Mouse (Mus musculus) urinary bladder, adult 2 months (tissue): ENCODE data around the gene Antxr1. TPM values are rescaled to one million over a fixed set of nuclear protein-coding genes. Genes with fewer than 3 reads are reported as not detected.

Source experiments
- DNase-seq: peaks from one replicate; pipeline ENCODE4 v3.0.0; 2022; ENCODE audit warnings: low spot score
- polyA plus RNA-seq: library from polyadenylated mRNA; depleted of rRNA; stranded (reverse); fragments of >200 nt; gene quantifications from 2 replicates; pipeline ENCODE4 v1.2.3, GENCODE M21; 2012

The Antxr1 gene
- polyA plus RNA-seq, 1 experiment: 28.5 TPM

DNA sequence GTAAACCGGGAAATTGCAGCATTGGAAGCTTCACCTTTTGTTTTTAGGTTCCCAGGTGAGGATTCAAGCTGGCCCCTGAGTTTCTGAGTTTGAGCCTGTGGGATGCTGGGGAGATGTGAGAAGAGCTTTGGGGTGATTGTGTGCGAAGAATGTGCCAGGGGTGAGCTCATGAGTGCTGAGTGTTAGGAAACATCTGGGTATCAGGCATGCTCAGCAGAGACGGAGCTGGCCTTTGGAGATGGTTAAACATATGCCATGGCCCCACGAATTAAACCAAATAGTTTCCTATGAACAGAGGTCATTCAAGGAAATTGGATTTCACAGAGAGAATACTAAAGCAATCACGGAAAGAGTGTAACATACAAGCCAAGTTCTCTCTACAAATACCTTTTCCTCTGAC lies 193.4 kb downstream of the Antxr1 start:
- no peak for DNase-seq

DNA sequence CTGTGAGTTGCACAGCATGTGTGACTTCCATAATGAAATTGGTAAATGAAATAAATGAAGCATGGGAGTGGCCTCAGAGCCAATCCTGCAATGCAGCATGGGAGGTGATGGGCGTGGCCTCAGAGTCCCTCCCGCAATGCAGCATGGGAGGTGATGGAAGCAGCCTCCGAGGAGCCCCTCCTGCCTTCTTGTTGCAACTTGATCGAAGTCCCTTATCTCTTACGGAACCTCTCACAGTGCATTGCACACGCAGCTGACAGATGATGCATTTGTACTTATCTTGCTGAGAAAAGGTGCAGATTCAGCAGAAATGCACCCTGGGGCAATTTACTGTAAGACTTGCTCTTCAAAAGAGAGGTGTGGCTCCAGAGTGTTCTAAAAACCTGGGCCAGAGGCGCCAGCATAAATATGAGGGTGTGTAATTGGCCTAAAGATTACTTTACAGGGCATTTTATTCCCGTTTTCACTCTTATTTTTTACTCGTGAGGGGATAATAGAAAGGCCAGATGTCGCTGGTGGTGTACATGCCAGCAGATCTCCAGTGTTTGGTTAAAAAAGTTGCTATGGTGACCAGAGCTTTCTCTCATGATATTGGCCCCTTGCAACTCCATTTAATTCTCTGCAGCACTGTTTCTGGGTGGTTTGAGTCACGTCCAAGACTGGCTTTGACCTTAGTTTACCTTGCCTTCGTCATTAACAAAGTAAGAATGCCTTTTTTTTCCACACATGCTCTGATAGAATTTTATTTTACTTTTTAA lies 195.6 kb downstream of the Antxr1 start:
- no peak for DNase-seq

DNA sequence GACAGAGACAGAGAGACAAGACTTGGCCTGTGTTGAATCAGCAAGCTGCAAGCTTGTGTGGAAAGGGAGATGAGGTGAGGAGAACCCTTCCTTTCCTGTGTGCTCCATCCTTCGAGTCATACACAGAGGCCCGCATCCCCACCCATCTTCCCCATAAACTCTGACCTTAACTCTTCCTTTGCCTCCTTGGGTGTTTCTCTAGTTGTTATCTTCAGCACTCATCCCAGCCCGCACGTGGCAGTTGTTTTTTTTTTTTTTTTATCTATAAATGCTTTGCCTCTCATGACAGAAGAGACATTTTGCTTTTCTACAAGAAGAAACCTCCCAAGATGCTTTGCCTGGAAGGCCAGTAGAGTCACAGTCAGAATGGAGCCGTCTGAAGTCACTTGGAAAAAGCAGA lies 197.1 kb downstream of the Antxr1 start:
- DNase-seq: no peak

DNA sequence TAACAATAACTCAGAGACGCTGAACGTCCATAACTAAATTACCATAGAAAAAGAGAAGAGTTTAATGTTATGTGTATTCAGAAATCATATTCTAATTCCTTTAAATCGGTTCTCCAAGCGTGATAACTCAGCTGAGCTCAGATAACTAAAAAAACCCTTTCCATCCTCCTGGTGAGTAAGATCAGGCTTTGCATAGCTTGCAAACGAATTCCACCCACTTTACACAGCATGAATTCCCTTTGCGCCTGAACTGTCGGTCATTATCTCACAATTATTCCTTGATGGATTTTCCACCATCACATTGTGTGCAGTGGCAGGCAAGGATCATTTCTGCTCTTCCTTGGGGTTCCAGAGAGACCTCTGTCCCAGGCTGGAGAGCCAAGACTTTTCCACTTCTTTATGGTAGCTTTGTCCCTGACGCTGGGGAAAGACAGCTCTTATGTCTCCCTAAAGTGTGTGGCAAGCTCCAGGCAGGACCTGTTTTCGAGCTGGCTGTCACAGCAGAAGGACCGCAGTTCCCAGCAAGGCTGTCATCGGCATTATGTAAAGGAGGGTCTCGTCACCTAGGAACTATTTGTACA lies 201.6 kb downstream of the Antxr1 start:
- no peak for DNase-seq

GRCm38 (mm10) chr6:87133520-87133919 lies 202.1 kb downstream of the Antxr1 start:
- no peak for DNase-seq

DNA sequence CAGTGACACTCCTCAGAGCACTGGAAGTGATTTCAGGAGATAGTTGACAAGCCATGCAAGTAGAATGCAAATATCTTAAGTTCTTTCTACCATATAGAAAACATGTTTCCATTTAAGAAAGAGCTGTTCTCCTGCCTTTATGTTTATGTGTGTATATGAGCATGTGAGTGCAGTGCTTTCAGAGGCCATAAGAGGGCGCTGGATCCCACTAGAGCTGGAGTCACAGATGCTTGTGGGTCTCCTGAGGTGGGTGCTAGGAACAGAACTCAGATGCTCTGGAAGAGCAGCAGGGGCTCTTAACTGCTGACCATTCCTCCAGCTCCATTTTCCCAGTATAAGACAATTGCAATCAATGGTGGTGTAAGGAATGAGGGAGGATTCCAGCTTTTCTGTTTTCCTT lies 204.5 kb downstream of the Antxr1 start:
- DNase-seq: no peak

DNA sequence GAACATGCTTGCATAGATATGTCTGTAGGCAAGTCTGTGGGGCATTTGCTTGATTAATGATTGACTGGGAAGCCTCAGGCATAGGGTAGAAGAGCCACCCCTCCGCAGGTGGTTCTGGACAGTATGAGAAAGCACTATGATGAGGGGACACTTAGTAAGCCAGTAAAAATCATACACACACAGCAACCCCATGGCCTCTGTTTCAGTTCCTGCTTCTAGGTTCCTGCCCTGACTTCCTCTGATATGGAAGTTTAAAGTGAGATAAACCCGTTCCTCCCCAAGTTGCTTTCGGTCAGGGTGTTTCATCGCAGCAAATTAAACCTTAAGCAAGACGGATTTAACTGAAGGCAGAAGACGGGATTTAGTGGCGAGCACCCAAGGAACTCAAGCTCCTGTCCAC lies 205.0 kb downstream of the Antxr1 start:
- DNase-seq: no peak

DNA sequence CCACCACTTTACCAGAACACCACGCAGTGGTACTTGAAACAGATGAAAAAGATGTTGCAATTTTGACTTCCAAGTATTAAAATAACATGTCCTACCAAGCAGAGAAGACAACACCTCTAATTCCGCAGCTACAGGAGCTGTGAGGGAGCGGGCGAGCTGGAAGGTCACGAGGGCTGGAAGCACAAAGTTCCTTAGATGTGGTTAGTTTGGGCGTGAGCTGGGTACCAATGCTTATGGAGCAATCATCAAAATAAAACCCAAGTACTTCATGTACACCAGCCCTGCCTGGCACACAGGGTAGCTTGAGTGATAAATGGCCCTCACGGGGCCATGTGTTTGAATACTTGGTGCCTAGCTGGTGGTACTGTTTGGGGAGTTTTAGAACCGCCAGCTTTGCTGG lies 205.8 kb downstream of the Antxr1 start:
- DNase-seq: no peak

- DNase-seq: peak; percentile 10
These were observed 208.4 kb downstream of the Antxr1 start for GRCm38 (mm10) chr6:87127049-87127753.

DNA sequence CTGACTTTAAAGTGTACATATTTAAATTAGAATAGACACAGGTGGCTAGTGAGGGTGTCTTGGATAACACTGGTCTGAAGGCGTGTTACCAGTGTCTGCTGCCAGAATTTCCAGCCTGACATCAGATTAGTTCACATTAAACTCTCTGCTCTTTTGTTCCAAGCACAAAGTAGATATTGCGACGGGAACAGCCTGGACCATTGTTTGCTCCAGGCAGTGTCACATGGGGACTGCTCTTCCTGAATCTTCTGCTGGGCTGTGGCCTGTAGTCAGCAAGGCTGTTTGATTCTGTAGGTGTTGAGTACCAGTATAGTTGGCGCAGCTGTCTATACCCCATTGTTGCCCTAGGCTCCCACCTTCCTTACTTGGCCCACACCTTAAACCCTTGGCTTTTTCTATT lies 211.6 kb downstream of the Antxr1 start:
- DNase-seq: no peak

DNA sequence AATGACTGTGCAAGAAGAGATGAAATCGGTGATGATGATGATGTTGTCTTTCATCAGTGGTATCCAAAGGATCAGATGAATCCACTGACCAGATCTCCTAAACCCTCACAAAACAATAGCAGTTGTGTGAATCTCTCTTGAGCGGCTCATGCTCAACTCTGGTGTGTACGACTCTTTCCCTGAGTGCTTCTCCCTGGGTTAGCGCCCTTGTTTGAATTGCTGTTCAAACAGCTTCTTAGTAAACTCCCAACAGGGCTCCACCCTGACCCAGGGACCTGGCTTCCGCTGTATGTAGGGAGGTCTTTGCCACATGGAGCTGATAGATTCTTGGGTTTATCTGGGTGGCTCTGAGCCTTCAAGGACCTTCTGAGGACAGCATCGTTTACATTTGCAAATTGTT lies 212.2 kb downstream of the Antxr1 start:
- DNase-seq: no peak

DNA sequence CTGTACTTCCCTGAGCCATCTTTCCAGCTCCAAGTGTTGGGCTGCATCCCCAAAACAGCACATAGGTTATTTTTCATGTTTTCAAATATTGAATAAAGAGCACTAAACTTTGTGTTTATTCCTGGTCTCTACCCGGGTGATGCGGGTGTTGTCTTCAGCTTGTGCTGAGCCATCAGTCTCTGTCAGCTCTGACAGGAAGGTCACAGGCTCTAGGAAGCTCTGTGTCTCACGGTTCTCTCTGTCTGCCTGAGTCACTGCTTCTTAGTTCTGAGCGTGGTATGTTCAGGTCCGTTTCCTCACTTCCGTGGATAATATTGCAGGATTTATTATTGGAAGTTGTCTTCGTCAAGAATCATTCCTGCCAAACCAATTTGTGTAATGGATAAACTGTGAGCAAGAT lies 213.7 kb downstream of the Antxr1 start:
- no peak for DNase-seq

DNA sequence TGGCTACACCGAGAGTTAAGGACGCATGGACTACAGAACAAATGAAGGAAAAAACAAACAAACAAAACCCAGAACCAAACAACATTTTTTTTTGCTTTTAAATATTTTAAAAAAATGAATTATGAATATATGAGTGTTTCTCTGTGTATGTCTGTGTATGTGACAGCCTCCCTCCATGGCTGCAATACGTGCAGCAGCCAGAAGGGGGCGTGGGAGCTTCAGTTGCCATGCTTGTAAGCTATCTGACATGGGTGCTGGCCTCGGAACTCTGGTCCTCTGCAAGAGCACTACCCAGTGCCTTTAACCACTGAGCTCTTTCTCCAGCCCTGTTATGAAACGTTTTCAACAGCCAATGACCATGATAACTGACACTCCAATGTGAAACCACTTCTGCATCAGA lies 215.0 kb downstream of the Antxr1 start:
- DNase-seq: no peak

DNA sequence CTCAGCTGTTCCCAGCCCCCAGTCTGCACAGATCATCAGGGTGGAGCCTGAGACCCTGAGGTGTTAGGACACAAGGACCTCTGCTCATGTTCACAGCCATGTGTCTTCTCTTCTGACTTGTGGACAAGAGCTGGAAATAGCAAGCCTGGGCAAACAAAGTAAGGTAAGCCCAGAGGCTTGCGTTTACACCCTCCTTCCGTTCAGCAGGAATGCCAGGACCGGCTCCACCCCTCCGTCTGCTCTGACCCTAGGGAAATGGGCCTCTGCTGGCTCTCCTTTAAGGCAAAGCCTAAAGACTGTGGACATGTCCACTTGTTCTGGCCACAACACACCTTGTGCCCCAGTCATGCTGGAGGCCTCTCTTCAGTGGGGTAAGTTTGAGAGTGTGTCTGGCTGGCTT lies 215.6 kb downstream of the Antxr1 start:
- peak; percentile 16 for DNase-seq

DNA sequence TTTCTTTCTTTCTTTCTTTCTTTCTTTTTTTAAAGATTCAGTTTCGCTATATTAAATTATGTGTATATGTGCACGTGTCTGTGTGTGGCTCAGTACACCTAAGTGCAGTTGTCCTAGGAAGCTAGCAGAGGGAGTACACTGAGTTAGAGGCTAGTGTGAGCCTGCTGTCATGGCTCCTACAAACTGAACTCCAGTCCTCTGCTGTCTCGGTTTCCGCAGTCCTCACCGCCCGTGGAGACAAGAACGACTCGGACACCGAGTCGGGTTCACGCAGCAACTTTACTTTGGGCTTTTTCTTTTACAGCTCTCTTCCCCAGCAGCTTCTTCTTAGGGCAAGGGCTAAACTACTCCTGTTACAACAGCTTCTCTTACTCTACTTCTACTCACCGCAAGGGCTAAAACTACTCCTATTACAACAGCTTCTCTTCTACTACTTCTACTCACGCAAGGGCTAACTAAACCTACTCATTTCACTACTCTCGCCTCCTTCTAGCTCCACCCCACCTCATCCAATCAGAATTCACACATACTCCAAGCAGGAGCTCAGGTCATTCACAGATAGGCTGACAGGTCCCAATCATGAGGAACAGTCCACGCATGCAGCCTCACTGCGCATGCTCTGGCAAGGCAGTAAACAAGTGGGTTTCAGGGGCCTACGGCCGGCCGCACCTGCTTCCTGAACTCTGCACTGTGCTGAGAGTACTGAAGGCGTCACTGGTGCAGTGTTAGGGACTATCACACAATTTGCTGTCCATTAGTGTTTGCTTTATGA lies 216.4 kb downstream of the Antxr1 start:
- DNase-seq: peak; percentile 4

DNA sequence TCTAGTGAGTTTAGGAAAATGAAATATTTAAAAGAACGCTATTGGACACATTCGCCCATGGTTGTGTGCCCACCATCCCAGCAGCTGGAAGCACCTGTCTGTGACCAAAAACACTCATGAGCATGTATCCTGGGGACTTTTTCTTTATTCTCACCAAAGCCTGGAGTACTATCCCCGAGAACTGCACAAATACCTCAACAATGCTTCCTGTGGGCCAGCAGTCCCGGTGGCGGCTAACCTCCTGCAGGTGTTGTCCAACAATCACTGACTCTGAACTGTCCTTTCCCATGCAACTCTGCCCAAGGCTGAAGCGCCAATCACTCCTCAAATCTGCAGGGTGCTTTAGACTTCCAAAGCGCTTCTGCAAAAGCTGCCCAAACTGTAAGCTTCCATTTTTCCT lies 219.0 kb downstream of the Antxr1 start:
- no peak for DNase-seq

DNA sequence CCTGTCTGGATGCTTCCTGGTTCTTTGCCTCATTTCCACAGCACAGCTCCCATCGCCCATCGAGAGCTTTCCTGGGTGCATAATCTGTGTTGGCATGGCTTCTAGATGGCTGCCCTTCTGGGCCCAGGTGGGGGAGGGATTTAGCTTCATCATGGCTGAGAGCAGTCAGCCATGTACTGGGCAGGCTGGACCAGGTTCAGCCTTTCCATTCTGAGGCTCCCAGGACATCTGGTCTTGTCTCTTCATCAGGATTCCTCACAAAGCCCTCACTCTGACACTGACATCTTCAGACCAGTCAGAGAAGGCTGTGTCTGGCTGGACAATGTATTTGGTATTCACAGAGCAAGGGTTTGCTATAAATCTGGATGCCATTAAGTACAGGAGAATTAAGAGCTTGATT lies 219.6 kb downstream of the Antxr1 start:
- peak; percentile 12 for DNase-seq

DNA sequence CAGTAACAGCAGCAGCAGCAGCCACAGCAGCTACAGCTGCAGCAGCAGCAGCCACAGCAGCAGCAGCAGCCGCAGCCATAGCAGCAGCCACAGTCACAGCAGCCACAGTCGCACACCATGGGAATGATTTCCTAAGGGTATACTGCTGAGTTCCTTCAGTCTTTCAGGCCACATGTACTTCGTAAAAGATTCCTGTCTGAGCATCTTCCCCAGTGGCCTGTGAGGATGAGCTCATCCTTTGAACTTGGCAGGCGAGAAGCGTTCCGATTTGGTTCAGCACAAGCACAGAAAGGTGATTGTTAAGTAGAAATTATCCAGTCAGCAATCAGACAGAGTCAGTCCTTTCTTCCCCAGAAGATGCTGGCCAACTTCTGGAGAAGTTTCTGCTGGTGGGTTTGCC lies 223.5 kb downstream of the Antxr1 start:
- peak; percentile 17 for DNase-seq

DNA sequence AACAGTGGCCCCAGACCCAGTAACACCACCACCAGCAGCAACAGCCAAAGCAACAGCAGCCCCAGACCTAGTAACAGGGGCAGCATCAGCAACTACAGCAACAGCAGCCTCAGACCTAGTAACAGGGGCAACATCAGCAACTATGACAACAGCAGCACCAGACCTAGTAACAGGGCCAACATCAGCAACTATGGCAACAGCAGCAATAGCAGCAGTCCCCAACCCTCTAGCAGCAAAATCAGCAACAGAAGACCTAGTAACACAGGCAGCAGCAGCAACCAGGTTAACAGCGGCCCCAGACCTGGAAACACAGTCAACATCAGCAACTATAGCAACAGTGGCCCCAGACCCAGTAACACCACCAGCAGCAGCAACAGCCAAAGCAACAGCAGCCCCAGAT lies 224.1 kb downstream of the Antxr1 start:
- no peak for DNase-seq

GRCm38 (mm10) chr6:87104123-87104796 lies 231.4 kb downstream of the Antxr1 start, which contains the start of gene D6Ertd527e:
D6Ertd527e (plus strand) TSS chr6:87104746.
- DNase-seq: no peak

GRCm38 (mm10) chr6:87103314-87103713 lies 232.3 kb downstream of the Antxr1 start:
- no peak for DNase-seq

- no peak for DNase-seq
These were observed 233.2 kb downstream of the Antxr1 start for GRCm38 (mm10) chr6:87102421-87102911.
